Mouse (Mus musculus): Measurements from ENCODE around the gene Spdl1.

The Spdl1 gene

GRCm38 (mm10) chr11:34833318-34834086 is at the start of gene Spdl1:
Spdl1 (minus strand) TSS chr11:34833641.
- in situ Hi-C loops (cut with MboI, MseI) = loop anchor here (25.0 kb wide), 1 partner anchor 1004 kb away; the partner anchor contains the start of gene Rars

- in situ Hi-C loops (cut with MboI, MseI) = no loop called here
Observed at GRCm38 (mm10) chr11:34881528-34881927, 48.1 kb upstream of the Spdl1 start.

DNA sequence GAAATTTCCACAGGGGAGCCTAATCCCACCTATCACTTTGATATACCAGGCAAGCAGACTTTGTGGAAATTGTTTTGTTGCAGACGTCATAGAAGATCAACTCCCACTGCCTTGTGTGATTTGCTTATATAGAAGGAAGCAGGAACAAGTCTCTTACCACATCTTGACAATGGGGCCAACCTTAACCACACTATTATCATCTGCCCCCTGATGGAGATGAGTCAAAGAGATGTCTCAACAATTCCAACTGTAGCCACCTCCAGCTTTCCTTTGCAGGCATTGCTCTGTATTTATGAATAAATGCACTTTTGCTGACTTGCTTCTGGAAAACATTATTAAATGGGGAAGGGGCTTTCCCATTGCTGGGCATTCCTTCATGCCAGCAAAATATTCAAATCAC is 46.2 kb upstream of the Spdl1 start:
- in situ Hi-C loops (cut with MboI, MseI) = no loop called here

DNA sequence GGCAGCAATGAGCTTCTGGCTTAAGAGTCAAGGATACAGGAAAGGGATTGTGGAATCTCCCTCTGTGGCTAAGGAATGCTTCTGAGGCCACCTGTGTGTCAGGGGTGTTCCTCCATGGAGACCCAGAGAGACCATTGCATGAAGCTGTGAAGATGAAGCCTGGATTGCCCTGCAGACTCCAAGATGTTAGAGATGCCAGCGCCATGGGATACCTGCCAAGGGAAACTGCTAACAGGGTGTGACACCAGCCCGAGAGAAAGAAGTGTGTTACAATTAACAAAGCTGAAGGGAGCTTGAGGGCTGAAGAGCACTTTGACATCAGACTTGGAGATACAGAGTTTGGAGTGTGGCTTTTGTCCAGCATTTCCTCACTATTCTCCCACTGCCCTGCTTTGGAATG is 40.4 kb upstream of the Spdl1 start:
- in situ Hi-C loops (cut with MboI, MseI) = no loop called here

GRCm38 (mm10) chr11:34872432-34872831 is 39.0 kb upstream of the Spdl1 start:
- in situ Hi-C loops (cut with MboI, MseI) = no loop called here

DNA sequence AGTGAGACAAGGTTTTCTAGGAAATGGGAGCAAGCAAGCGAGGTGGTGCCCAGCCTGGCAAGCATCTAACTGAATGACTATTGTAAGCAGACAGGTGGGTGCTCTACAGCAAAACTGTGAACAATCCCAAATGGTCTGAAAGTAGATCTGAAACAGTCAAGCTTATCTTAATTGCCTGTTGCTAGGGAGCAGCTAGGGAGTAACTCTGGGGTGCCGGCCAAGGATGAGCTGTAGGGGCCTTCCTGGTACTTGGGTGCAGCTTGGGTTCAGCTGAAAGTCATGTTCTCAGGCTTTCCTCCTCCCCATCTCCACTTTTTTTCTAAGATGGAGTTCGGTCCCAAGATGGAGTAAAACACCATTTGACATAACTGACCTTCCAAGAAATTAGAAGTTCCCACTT is 38.5 kb upstream of the Spdl1 start:
- in situ Hi-C loops (cut with MboI, MseI) = no loop called here

GRCm38 (mm10) chr11:34871456-34871855 is 38.0 kb upstream of the Spdl1 start:
- in situ Hi-C loops (cut with MboI, MseI) = no loop called here

DNA sequence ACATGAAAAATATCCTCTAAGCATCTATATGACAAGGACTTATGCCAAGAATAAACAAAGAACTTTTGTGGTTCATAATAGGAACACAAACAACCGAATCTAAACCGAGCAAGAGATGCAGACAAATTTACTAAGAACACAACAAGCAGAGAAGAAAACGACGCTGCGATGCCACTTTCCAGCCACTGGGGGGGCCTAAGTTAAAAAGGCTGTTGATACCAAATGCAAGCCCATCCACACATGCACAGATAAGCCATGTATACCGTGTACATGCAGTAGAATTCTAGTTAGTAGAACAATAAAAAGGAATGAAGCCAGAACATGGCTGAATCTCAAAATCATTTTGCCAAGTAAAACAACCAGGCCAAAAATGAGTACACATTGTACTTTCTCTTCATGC is 35.2 kb upstream of the Spdl1 start:
- in situ Hi-C loops (cut with MboI, MseI) = no loop called here

- in situ Hi-C loops (cut with MboI, MseI) = no loop called here
Observed at GRCm38 (mm10) chr11:34865741-34866270, 32.4 kb upstream of the Spdl1 start.

DNA sequence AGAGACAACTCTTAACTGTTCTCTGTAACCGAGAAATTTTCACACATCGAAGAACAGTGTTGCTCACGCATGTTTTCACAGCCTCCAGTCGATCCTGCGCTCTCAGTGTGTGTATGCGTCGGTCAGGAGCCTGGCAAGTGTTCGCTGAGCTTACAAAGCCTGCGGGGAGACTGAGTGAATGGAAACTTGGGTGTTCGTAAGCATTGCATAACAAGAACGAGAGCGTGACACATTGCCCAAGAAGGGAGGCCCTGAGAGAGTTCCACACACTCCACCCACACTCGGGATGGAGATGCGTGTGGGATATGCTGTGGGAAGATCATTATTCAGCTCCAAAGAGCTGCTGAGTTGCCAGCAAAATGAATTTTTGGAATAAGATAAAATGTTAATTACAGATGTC is 31.7 kb upstream of the Spdl1 start:
- in situ Hi-C loops (cut with MboI, MseI) = no loop called here

DNA sequence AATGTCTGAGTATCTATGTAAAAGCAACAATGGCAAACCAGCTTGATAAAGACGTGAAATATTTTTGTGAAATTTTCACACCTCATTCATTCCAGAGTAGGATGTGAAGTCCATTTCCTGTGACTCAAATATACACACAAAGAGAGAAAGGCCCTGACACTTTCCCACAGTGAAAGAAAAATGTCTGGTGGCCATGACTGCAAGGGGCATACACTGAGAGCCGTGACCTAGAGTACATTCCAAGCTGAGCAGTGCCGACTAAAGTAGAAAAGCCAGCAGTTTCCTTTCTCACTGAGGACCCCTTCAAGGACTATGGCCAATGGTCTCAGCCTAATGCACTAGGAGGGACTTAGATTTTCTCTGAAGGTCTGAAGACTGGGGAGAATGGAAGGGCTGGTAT is 23.2 kb upstream of the Spdl1 start:
- in situ Hi-C loops (cut with MboI, MseI) = no loop called here

- in situ Hi-C loops (cut with MboI, MseI) = loop anchor here (5.0 to 25.0 kb wide), 3 partner anchors 606 to 991 kb away; partner anchors contain the start of gene Rars
Observed at GRCm38 (mm10) chr11:34846268-34846652, 12.8 kb upstream of the Spdl1 start.

- in situ Hi-C loops (cut with MboI, MseI) = loop anchor here (5.0 to 25.0 kb wide), 3 partner anchors 607 to 992 kb away; partner anchors contain the start of gene Rars
Observed at GRCm38 (mm10) chr11:34845567-34846267, 12.3 kb upstream of the Spdl1 start.

- in situ Hi-C loops (cut with MboI, MseI) = loop anchor here (25.0 kb wide), 1 partner anchor 994 kb away; the partner anchor contains the start of gene Rars
Observed at GRCm38 (mm10) chr11:34843517-34843916, 10.1 kb upstream of the Spdl1 start.

DNA sequence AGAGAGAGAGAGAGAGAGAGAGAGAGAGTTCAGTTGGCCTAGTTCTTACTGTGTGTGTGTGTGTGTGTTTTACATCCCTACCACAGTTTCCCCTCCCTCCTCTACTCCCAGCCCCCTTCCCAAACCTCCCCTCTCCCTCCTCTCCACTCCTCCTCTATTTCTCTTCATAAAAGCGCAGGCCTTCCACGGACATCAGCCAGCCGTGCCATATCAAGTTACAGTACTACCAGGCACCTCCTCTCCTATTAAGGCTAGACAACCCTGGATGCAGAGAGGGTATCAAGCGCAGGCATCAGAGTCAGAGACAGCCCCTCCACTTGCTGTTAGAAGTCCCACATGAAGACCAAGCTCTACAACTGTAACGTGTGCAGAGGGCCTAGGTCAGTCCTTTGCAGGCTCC is 6.8 kb upstream of the Spdl1 start:
- in situ Hi-C loops (cut with MboI, MseI) = loop anchor here (25.0 kb wide), 1 partner anchor 997 kb away; the partner anchor contains the start of gene Rars

DNA sequence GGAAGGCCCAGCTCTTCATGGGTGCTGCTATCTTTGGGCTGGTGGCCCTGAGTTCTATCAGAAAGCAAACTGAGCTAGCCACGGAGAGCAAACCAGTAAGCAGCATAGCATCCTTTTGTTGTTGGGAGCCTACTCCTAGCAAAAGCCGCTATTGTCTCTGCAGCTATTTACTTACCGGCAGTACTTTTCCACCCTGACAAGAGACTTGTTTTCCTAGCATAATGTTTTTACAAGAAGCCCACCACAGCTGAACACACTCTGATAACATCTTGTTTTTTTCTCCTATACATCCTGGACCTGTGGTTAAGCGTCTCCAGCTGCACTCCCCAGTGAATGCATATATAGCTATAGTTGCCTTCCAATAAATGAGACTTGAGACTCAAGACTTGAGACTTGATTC is 5.6 kb upstream of the Spdl1 start:
- in situ Hi-C loops (cut with MboI, MseI) = loop anchor here (25.0 kb wide), 1 partner anchor 998 kb away; the partner anchor contains the start of gene Rars

- in situ Hi-C loops (cut with MboI, MseI) = loop anchor here (25.0 kb wide), 1 partner anchor 1001 kb away; the partner anchor contains the start of gene Rars
Observed at GRCm38 (mm10) chr11:34836272-34836671, 2.8 kb upstream of the Spdl1 start.

DNA sequence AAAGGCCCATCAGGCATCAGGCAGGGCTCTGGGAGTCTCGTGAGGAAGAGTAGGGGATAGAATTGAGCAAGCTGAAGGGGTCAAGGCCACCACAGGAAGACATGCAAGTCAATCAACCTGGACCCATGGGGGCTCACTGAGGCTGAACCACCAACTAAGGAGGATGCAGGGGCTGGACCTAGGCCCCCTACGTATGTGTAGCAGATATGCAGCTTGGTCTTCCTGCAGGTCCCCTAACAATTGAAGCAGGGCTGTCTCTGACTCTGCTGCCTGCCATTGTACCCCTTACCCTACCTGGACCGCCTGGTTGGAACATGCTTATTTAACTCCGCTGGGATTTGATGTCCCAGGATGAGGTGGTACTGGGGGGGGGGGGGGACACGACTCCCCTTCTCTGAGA is 763 bp downstream of the Spdl1 start:
- in situ Hi-C loops (cut with MboI, MseI) = loop anchor here (25.0 kb wide), 1 partner anchor 1005 kb away; the partner anchor contains the start of gene Rars

GRCm38 (mm10) chr11:34827803-34828202 is 5.6 kb downstream of the Spdl1 start:
- in situ Hi-C loops (cut with MboI, MseI) = loop anchor here (10.0 to 25.0 kb wide), 2 partner anchors 503 to 1009 kb away; partner anchors contain the start of gene Rars

DNA sequence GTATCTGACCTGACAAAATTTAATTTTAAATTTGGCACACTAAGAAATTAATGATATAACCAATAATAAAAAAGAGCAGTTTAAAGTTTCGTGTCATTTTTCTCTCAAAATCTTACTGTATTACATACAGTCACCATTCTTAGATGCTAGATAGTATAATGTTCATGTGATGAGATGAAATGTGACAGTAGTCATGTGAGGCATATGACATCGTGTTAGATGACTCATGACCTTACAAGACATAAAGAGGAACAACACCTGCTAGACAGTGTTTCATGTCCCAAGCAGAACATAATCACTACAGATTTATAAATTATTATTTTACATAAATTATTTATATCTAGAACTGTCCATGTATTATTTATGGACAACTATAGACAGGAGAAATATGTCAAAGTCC is 6.5 kb downstream of the Spdl1 start:
- in situ Hi-C loops (cut with MboI, MseI) = loop anchor here (10.0 to 25.0 kb wide), 2 partner anchors 502 to 1010 kb away; partner anchors contain the start of gene Rars

GRCm38 (mm10) chr11:34824791-34825190 is 8.7 kb downstream of the Spdl1 start:
- in situ Hi-C loops (cut with MboI, MseI) = loop anchor here (10.0 to 25.0 kb wide), 3 partner anchors 500 to 1013 kb away; partner anchors contain the start of gene Rars

DNA sequence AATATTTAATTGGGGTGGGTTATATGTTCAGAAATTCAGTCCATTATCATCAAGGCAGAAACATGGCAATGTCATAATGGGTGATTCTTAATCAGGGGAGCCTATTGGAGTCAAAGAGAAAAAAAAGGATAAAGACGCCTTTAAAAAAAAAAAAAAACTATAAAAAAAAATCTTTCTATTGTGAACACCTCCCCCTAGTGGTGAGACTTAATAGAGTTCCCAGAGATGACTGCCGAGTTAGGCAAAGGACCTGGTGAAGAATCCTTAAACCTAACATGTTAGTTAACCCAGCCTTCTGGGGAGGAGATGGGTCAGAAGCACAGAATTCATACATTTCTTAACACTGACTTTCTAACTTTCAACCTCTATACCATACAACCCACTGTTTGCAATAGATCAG is 18.7 kb downstream of the Spdl1 start:
- in situ Hi-C loops (cut with MboI, MseI) = loop anchor here (25.0 kb wide), 1 partner anchor 577 kb away; no protein-coding TSS in a partner anchor
